ENCODE assay signal across 27 mouse cellular contexts in genomic region chr7:19652614-19653013, GRCm38 (mm10). TPM values are rescaled to one million over a fixed set of nuclear protein-coding genes. Genes with fewer than 3 reads are reported as not detected.
"Had no signal": no experiment of that assay in that cellular context is flagged by ENCODE, and none has a peak within 500 bp of the region (broad histone marks: within the 10 kb centered on the region; RNA-seq: fewer than 3 reads in every experiment).

No protein-coding gene starts in this region.

- H3K27me3 ChIP-seq: liver, embryonic 15.5 days; neural tube, embryonic 15.5 days; stomach, embryonic 15.5 days had no signal

- DNase-seq: kidney, adult 8-10 months; kidney, postnatal 36 days; layer of hippocampus, adult 9-11 months; lung, adult 2 months; lung, postnatal 4 days; midbrain, embryonic 14.5 days; right cerebral cortex, adult 18-20 months; right cerebral cortex, postnatal 4 days; thymus, postnatal 36 days had no signal

- H3K4me2 ChIP-seq: liver, embryonic 11.5 days; liver, embryonic 15.5 days; neural tube, embryonic 15.5 days; stomach, embryonic 15.5 days had no signal

- H3K9me3 ChIP-seq: limb, embryonic 10.5 days; liver, embryonic 15.5 days; midbrain, embryonic 10.5 days; neural tube, embryonic 15.5 days; stomach, embryonic 15.5 days had no signal

- H3K27ac ChIP-seq: limb, embryonic 10.5 days; liver, embryonic 15.5 days; midbrain, embryonic 10.5 days; neural tube, embryonic 15.5 days; stomach, embryonic 15.5 days had no signal

- H3K4me3 ChIP-seq: limb, embryonic 10.5 days; liver, embryonic 15.5 days; midbrain, embryonic 10.5 days; myocyte; neural tube, embryonic 15.5 days; stomach, embryonic 15.5 days had no signal

- ATAC-seq: lung, postnatal 0 days had no signal

- H3K4me1 ChIP-seq: limb, embryonic 10.5 days; midbrain, embryonic 10.5 days; neural tube, embryonic 15.5 days; stomach, embryonic 15.5 days had no signal

- H3K9ac ChIP-seq: liver, embryonic 15.5 days; neural tube, embryonic 15.5 days; stomach, embryonic 15.5 days had no signal

RNA-seq across cellular contexts. Expression of gene Apoc2, which starts 25.1 kb away (rescaled TPM):
- total RNA-seq: layer of hippocampus, adult 18-20 months; left cerebral cortex, adult 18-20 months; left cerebral cortex, postnatal 10 days had no signal
- polyA plus RNA-seq: myocyte had no signal

RNA-seq across cellular contexts. Expression of gene Gm44805, which starts 28.6 kb away (rescaled TPM):
- total RNA-seq: layer of hippocampus, adult 18-20 months; left cerebral cortex, adult 18-20 months; left cerebral cortex, postnatal 10 days; megakaryocyte, adult 5-6 weeks had no signal
- polyA plus RNA-seq: kidney, embryonic 16.5 days; limb, embryonic 10.5 days; limb, embryonic 14.5 days; liver, embryonic 11.5 days; lung, adult 2 months; lung, postnatal 0 days; midbrain, embryonic 10.5 days; midbrain, embryonic 14.5 days; myocyte; neural tube, embryonic 11.5 days; neural tube, embryonic 15.5 days; spleen, adult 2 months; stomach, embryonic 15.5 days; testis, adult 2 months; thymus, postnatal 0 days had no signal

RNA-seq across cellular contexts. Expression of gene Apoc4, which starts 28.7 kb away (rescaled TPM):
- total RNA-seq: layer of hippocampus, adult 18-20 months; left cerebral cortex, adult 18-20 months; left cerebral cortex, postnatal 10 days had no signal
- polyA plus RNA-seq: limb, embryonic 10.5 days; midbrain, embryonic 10.5 days; midbrain, embryonic 14.5 days; myocyte; neural tube, embryonic 11.5 days; testis, adult 2 months had no signal
